Mouse (Mus musculus) spleen, postnatal 10 days (tissue): ENCODE measurements around the gene Fam57a.
"Not testable (repeated sequence)": the region's sequence is repeated elsewhere in the genome, so short reads cannot be mapped to it uniquely, and the experiment has no call there.

Experiments used
- DNase-seq, 2 experiments: peaks; one replicate each; pipeline ENCODE4 v3.0.0; 2021 to 2022; ENCODE audit warnings: low spot score in 2 of 2

Fam57a gene

GRCm38 (mm10) chr11:76180146-76180540 is 672 bp downstream of the Fam57a start:
- no peak for DNase-seq

GRCm38 (mm10) chr11:76183745-76184144 is 4.3 kb downstream of the Fam57a start:
- DNase-seq = no peak

GRCm38 (mm10) chr11:76186908-76187307 is 7.4 kb downstream of the Fam57a start:
- DNase-seq = no peak

GRCm38 (mm10) chr11:76196275-76196976 is 17.0 kb downstream of the Fam57a start:
- DNase-seq = no peak

- no peak for DNase-seq
Measured at GRCm38 (mm10) chr11:76196977-76197469, 17.6 kb downstream of the Fam57a start.

- DNase-seq = peak; percentile 57 to 82
Measured at GRCm38 (mm10) chr11:76201761-76202674, 22.5 kb downstream of the Fam57a start.

GRCm38 (mm10) chr11:76206793-76207192 is 27.3 kb downstream of the Fam57a start:
- no peak for DNase-seq

GRCm38 (mm10) chr11:76210228-76210985 is 30.9 kb downstream of the Fam57a start:
- DNase-seq = no peak

GRCm38 (mm10) chr11:76211595-76211994 is 32.1 kb downstream of the Fam57a start:
- not testable (repeated sequence) for DNase-seq

GRCm38 (mm10) chr11:76213841-76214240 is 34.4 kb downstream of the Fam57a start:
- DNase-seq = no peak

GRCm38 (mm10) chr11:76215011-76215410 is 35.5 kb downstream of the Fam57a start:
- no peak for DNase-seq

- DNase-seq = no peak
Measured at GRCm38 (mm10) chr11:76216049-76216540, 36.6 kb downstream of the Fam57a start.

GRCm38 (mm10) chr11:76216681-76217389 is 37.4 kb downstream of the Fam57a start:
- peak in 1 of 2 experiments; percentile 26 for DNase-seq

- peak; percentile 92 to 98 for DNase-seq
Measured at GRCm38 (mm10) chr11:76217390-76217800, 37.9 kb downstream of the Fam57a start, which contains the start of the genes Dbil5 and Gemin4. Dbil5 (plus strand) TSS chr11:76217608. Gemin4 (minus strand) TSS chr11:76217664.

- no peak for DNase-seq
Measured at GRCm38 (mm10) chr11:76224631-76225030, 45.2 kb downstream of the Fam57a start.

- no peak for DNase-seq
Measured at GRCm38 (mm10) chr11:76225051-76225450, 45.6 kb downstream of the Fam57a start.

- no peak for DNase-seq
Measured at GRCm38 (mm10) chr11:76236136-76236535, 56.7 kb downstream of the Fam57a start.

GRCm38 (mm10) chr11:76239750-76240149 is 60.3 kb downstream of the Fam57a start:
- no peak for DNase-seq

GRCm38 (mm10) chr11:76242901-76243810 is 63.7 kb downstream of the Fam57a start, which contains the start of the genes Mrm3 and Glod4:
Mrm3 (plus strand) TSS chr11:76243715.
Glod4 (minus strand) TSS chr11:76243725.
- DNase-seq = peak; percentile 86 to 94
